Mouse (Mus musculus): ENCODE data around the gene Trmt1. TPM values are rescaled to one million over a fixed set of nuclear protein-coding genes. Genes with fewer than 3 reads are reported as not detected.

Gene Trmt1
- polyA plus RNA-seq, 1 experiment from 2014 or later = 73.8 TPM

GRCm38 (mm10) chr8:84681476-84681875, 4.6 kb upstream of the Trmt1 start:
- no peak for ATAC-seq (replicated peaks; ENCODE audit: low FRiP score)
- H3K4me2 ChIP-seq = no peak overlapping the region
- no peaks in the 10 kb centered on the region for H3K27me3 ChIP-seq
- no peak overlapping the region for H3K27ac ChIP-seq
- peaks cover 27% of the 10 kb centered on the region for H3K4me1 ChIP-seq
- H3K4me3 ChIP-seq (replicated peaks) = no peak overlapping the region
- H3K36me3 ChIP-seq = peaks cover 46% of the 10 kb centered on the region
- H3K9me3 ChIP-seq (replicated peaks) = no peaks in the 10 kb centered on the region
- WGBS = 84% methylated on average over 2 of the region's 2 CpGs
- H3K9ac ChIP-seq = no peak overlapping the region

- Histone ChIP-seq H3K9ac (no peak overlapping the region), H3K36me3 (peaks cover 38% of the 10 kb centered on the region), H3K4me1 (peaks cover 32% of the 10 kb centered on the region), H3K9me3 (replicated peaks) (no peaks in the 10 kb centered on the region), H3K27me3 (no peaks in the 10 kb centered on the region), H3K4me2 (no peak overlapping the region), H3K4me3 (replicated peaks) (no peak overlapping the region), H3K27ac (no peak overlapping the region)
- 84% methylated on average over 2 of the region's 2 CpGs for WGBS
- ATAC-seq (replicated peaks; ENCODE audit: low FRiP score) = no peak
Observed at GRCm38 (mm10) chr8:84682257-84682656, 3.9 kb upstream of the Trmt1 start.

GRCm38 (mm10) chr8:84684537-84684936, 1.6 kb upstream of the Trmt1 start:
- WGBS = 68% methylated on average over 3 of the region's 3 CpGs
- Histone ChIP-seq H3K9me3 (replicated peaks) (no peaks in the 10 kb centered on the region), H3K9ac (no peak overlapping the region), H3K4me3 (replicated peaks) (no peak overlapping the region), H3K27ac (no peak overlapping the region), H3K4me2 (no peak overlapping the region), H3K27me3 (no peaks in the 10 kb centered on the region), H3K36me3 (peaks cover 29% of the 10 kb centered on the region), H3K4me1 (peaks cover 43% of the 10 kb centered on the region)
- ATAC-seq (replicated peaks; ENCODE audit: low FRiP score) = no peak

DNA sequence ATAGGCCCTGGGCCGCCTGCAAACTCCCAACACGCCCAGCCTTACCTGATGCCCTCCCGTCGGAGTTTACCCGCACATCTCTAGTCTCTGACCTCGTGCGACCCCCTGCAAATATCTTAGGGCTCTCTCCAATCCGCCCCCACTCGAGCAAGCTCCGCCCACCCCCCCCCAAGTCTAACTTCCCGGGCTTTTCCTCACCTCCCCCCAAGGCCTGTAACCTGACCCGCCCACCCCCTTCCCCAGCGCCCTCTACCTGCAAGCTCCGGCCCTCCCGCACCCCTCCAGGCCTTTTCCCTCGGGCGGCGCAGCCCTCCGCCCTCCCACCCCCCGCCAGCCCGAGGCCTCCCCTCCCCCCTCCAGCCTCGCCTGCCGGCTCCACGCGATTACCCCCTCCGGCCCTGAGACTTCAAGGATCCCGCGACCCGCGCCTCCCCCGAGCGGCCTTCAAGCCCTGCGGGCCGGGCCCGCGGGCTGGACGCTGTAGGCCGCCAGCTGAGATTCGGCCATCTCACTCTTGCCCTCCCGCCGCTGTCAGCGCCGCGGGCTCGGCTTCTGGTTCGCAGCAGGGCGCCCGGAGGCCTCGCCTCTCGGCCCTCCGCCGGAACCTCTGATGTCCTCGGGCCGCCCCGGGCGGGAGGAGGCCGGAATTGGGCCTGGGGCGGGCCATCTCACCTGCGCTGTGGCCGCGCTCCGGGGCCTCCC, 1.0 kb downstream of the Trmt1 start:
- WGBS = 0% methylated on average over 56 of the region's 62 CpGs
- H3K4me2 ChIP-seq = peak overlapping the region; percentile 90
- peaks cover 30% of the 10 kb centered on the region for H3K36me3 ChIP-seq
- no peaks in the 10 kb centered on the region for H3K27me3 ChIP-seq
- H3K9me3 ChIP-seq (replicated peaks) = no peaks in the 10 kb centered on the region
- H3K4me3 ChIP-seq (replicated peaks) = peak overlapping the region; percentile 99
- peak; percentile 47 for ATAC-seq (replicated peaks; ENCODE audit: low FRiP score)
- H3K9ac ChIP-seq = peak overlapping the region; percentile 99
- peaks cover 55% of the 10 kb centered on the region for H3K4me1 ChIP-seq
- peak overlapping the region; percentile 95 for H3K27ac ChIP-seq

- under 1% methylated on average over 35 of the region's 37 CpGs for WGBS
- H3K36me3 ChIP-seq = peaks cover 30% of the 10 kb centered on the region
- peak within 1 kb of the TSS; percentile 90 for H3K4me2 ChIP-seq
- H3K27ac ChIP-seq = peak within 1 kb of the TSS; percentile 95
- H3K4me3 ChIP-seq (replicated peaks) = peak within 1 kb of the TSS; percentile 99
- H3K9ac ChIP-seq = peak within 1 kb of the TSS; percentile 99
- H3K9me3 ChIP-seq (replicated peaks) = no peaks in the 10 kb centered on the region
- H3K4me1 ChIP-seq = peaks cover 55% of the 10 kb centered on the region
- ATAC-seq (replicated peaks; ENCODE audit: low FRiP score) = peak; percentile 81
- no peaks in the 10 kb centered on the region for H3K27me3 ChIP-seq
Observed at GRCm38 (mm10) chr8:84687705-84688100, 1.6 kb downstream of the Trmt1 start, which contains the start of gene Nacc1. Nacc1 (minus strand) TSS chr8:84687862.

- ATAC-seq (replicated peaks; ENCODE audit: low FRiP score) = peak; percentile 83
- no peaks in the 10 kb centered on the region for H3K9me3 ChIP-seq (replicated peaks)
- WGBS = 0% methylated on average over 47 of the region's 47 CpGs
- H3K4me1 ChIP-seq = peaks cover 49% of the 10 kb centered on the region
- H3K36me3 ChIP-seq = peaks cover 31% of the 10 kb centered on the region
- H3K4me3 ChIP-seq (replicated peaks) = peak overlapping the region; percentile 99
- no peaks in the 10 kb centered on the region for H3K27me3 ChIP-seq
- peak overlapping the region; percentile 80 for H3K9ac ChIP-seq
- peak overlapping the region; percentile 90 for H3K4me2 ChIP-seq
- H3K27ac ChIP-seq = peak overlapping the region; percentile 72
Observed at GRCm38 (mm10) chr8:84689091-84689915, 3.2 kb downstream of the Trmt1 start.

DNA sequence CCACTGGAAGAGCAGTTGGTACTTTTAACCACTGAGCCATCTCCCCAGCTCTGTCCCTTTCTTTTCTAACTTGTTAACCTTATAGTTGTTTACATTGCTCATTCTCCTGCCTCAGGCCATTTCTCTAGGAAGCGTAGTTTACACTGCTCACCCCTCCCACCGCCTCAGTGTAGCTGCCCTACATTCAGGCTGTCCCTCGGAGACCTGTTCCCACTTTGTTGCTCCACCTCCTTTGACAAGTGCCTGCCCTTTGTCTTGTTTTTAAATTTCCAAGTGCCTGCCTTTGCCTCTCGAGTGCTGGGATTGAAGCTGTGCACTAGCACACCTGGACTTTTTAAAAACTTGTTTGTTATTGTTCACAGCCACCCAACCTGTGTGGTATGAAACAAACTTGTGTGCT, 7.2 kb downstream of the Trmt1 start:
- no peaks in the 10 kb centered on the region for H3K27me3 ChIP-seq
- WGBS = 83% methylated on average over 4 of the region's 4 CpGs
- no peak overlapping the region for H3K27ac ChIP-seq
- no peak overlapping the region for H3K4me2 ChIP-seq
- H3K4me1 ChIP-seq = peaks cover 19% of the 10 kb centered on the region
- H3K9ac ChIP-seq = no peak overlapping the region
- no peak overlapping the region for H3K4me3 ChIP-seq (replicated peaks)
- H3K9me3 ChIP-seq (replicated peaks) = no peaks in the 10 kb centered on the region
- ATAC-seq (replicated peaks; ENCODE audit: low FRiP score) = no peak
- peaks cover 69% of the 10 kb centered on the region for H3K36me3 ChIP-seq

GRCm38 (mm10) chr8:84695140-84695539, 9.0 kb downstream of the Trmt1 start:
- Histone ChIP-seq H3K4me3 (replicated peaks) (no peak overlapping the region), H3K27ac (no peak overlapping the region), H3K9me3 (replicated peaks) (no peaks in the 10 kb centered on the region), H3K9ac (no peak overlapping the region), H3K4me2 (no peak overlapping the region), H3K4me1 (peaks cover 14% of the 10 kb centered on the region), H3K36me3 (peaks cover 82% of the 10 kb centered on the region), H3K27me3 (no peaks in the 10 kb centered on the region)
- WGBS = 93% methylated on average over 6 of the region's 6 CpGs
- no peak for ATAC-seq (replicated peaks; ENCODE audit: low FRiP score)

GRCm38 (mm10) chr8:84697166-84698130, 11.3 kb downstream of the Trmt1 start:
- Histone ChIP-seq H3K4me1 (peaks cover 21% of the 10 kb centered on the region), H3K27ac (no peak overlapping the region), H3K4me3 (replicated peaks) (no peak overlapping the region), H3K36me3 (peaks cover 69% of the 10 kb centered on the region), H3K9me3 (replicated peaks) (no peaks in the 10 kb centered on the region), H3K9ac (no peak overlapping the region), H3K27me3 (peaks cover 16% of the 10 kb centered on the region), H3K4me2 (no peak overlapping the region)
- ATAC-seq (replicated peaks; ENCODE audit: low FRiP score) = no peak
- 91% methylated on average over 14 of the region's 14 CpGs for WGBS

DNA sequence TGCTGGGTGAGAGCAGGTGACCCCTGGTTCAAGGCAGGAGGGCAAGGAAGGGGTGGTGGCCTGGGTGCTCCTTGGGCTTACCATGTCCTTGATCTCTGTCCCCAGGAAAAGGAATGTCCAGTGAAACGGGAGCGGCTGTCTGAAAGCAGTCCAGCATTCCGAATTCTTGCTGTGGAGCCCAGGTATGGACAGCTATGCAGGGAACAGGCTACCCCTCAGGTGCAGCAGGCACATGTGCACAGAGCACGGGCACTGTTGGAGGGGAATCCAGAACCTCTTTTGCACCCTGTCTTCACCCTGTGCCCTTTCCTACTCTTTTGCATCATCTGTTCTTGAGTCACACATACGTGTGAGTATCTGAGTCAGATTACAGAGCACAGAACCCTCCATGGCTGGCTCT, 12.2 kb downstream of the Trmt1 start:
- Histone ChIP-seq H3K27ac (0 out of 2 replicates have a peak overlapping the region, but pooled peaks have one; percentile 71), H3K4me1 (peaks cover 21% of the 10 kb centered on the region), H3K4me3 (replicated peaks) (no peak overlapping the region), H3K4me2 (no peak overlapping the region), H3K27me3 (peaks cover 24% of the 10 kb centered on the region), H3K9ac (no peak overlapping the region), H3K36me3 (peaks cover 61% of the 10 kb centered on the region), H3K9me3 (replicated peaks) (no peaks in the 10 kb centered on the region)
- WGBS = 92% methylated on average over 5 of the region's 5 CpGs
- no peak for ATAC-seq (replicated peaks; ENCODE audit: low FRiP score)

- H3K4me2 ChIP-seq = no peak overlapping the region
- H3K27me3 ChIP-seq = peaks cover 31% of the 10 kb centered on the region
- peaks cover 26% of the 10 kb centered on the region for H3K4me1 ChIP-seq
- peaks cover 54% of the 10 kb centered on the region for H3K36me3 ChIP-seq
- peak overlapping the region; percentile 71 for H3K27ac ChIP-seq
- no peaks in the 10 kb centered on the region for H3K9me3 ChIP-seq (replicated peaks)
- no peak overlapping the region for H3K4me3 ChIP-seq (replicated peaks)
- ATAC-seq (replicated peaks; ENCODE audit: low FRiP score) = no peak
- 86% methylated on average over 9 of the region's 9 CpGs for WGBS
- H3K9ac ChIP-seq = no peak overlapping the region
Observed at GRCm38 (mm10) chr8:84698929-84699401, 12.9 kb downstream of the Trmt1 start.
